Mouse (Mus musculus) small intestine, adult 2 months (tissue): ENCODE measurements around the gene Olfr1293-ps.

ENCODE experiments used
- CTCF ChIP-seq: fragments of 200-500 bp; IDR thresholded peaks from 2 replicates; pipeline ENCODE4 v1.5.1; 2012; ENCODE audit warnings: low read depth, mild to moderate bottlenecking, control low read depth, inconsistent platforms, low read length, moderate library complexity, mixed read lengths; ENCODE audit not compliant: insufficient replicate concordance, insufficient read length; ENCODE audit errors: extremely low read depth
- POLR2A ChIP-seq: fragments of 200-500 bp; IDR thresholded peaks from 2 replicates; pipeline ENCODE4 v1.6.1; 2012; ENCODE audit warnings: low read depth, mild to moderate bottlenecking, control low read depth, inconsistent platforms, low read length, moderate library complexity

- no peak for TF ChIP-seq CTCF
- TF ChIP-seq POLR2A, result no peak
These were observed at the start of gene Olfr1293-ps for GRCm38 (mm10) chr2:111524903-111525302.
